Mouse (Mus musculus): ENCODE measurements around the gene Errfi1. TPM values are rescaled to one million over a fixed set of nuclear protein-coding genes. Genes with fewer than 3 reads are reported as not detected.

The Errfi1 gene
- polyA plus RNA-seq, 2 experiments = 20.2 to 27.2 TPM

DNA sequence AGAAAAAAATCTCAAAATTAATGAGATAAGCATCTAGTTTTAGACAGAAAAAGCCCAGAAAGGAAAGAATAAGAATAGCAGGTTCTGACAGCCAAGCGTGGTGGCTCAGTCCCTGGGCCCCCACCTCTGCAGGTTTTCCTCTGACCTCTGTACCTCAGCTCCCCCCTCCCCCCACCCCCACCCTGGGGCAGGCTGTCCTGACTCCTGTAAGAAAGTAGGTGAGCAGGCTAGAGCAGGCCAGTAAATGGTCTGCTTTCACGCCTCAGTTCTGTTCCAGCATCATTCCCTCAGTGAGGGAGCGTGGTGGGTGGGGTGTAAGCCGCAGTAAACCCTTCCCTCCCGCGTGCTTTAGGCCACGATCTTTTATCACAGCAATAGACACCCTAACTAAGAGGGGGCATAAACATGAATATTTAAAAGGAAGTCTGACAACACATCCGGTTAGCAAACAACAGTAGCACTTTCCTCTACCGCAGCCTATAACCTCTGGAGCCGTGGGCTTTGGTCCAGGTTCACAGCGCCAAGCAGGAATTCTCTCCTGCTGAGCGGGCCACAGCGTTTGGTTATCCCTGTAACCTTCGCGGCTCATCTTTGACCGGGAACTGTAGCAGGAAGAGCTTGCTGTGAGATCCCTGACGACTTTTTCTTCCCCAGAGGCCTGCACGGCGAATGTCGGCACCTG lies 35.7 kb downstream of the Errfi1 start:
- Histone ChIP-seq H3K27me3 (ENCODE audit: control insufficient read depth, insufficient read depth, low read length) (no peaks in the 10 kb centered on the region), H3K9ac (ENCODE audit: low read depth, low read length, severe bottlenecking) (no peak overlapping the region; the same call in 1 of the 2 replicates), H3K4me3 (replicated peaks; ENCODE audit: low read length) (peak overlapping the region; percentile 10), H3K36me3 (ENCODE audit: control insufficient read depth, insufficient read depth, low read length) (no peaks in the 10 kb centered on the region), H3K9me3 (ENCODE audit: control insufficient read depth, low read length) (no peaks in the 10 kb centered on the region), H3K4me2 (replicated peaks; ENCODE audit: low read depth, low read length, severe bottlenecking) (peak overlapping the region; percentile 31), H3K4me1 (ENCODE audit: control insufficient read depth, insufficient read depth, low read length) (peaks cover 6% of the 10 kb centered on the region), H3K27ac (replicated peaks; ENCODE audit: low read depth, low read length) (0 out of 2 replicates have a peak overlapping the region, but pooled peaks have one; percentile 58)
- no peak for TF ChIP-seq POLR2A (IDR thresholded peaks at IDR 0.05; ENCODE audit: borderline replicate concordance, extremely low read depth, insufficient read depth, insufficient read length)
- ATAC-seq (ENCODE audit: low FRiP score, low read depth) (no peak), DNase-seq (ENCODE audit: low spot score) (no peak)
- 31% methylated on average over 20 of the region's 20 CpGs for WGBS

- ATAC-seq (ENCODE audit: low FRiP score, low read depth) (no peak), DNase-seq (ENCODE audit: low spot score) (peak; percentile 55)
- no peak for TF ChIP-seq POLR2A (IDR thresholded peaks at IDR 0.05; ENCODE audit: borderline replicate concordance, extremely low read depth, insufficient read depth, insufficient read length)
- no peaks in the 10 kb centered on the region for H3K9me3 ChIP-seq (ENCODE audit: control insufficient read depth, low read length)
- H3K4me3 ChIP-seq (replicated peaks; ENCODE audit: low read length) = peak overlapping the region; percentile 10
- 0 out of 2 replicates have a peak overlapping the region, but pooled peaks have one; percentile 58 for H3K27ac ChIP-seq (replicated peaks; ENCODE audit: low read depth, low read length)
- H3K36me3 ChIP-seq (ENCODE audit: control insufficient read depth, insufficient read depth, low read length) = no peaks in the 10 kb centered on the region
- WGBS = 26% methylated on average over 13 of the region's 13 CpGs
- peaks cover 6% of the 10 kb centered on the region for H3K4me1 ChIP-seq (ENCODE audit: control insufficient read depth, insufficient read depth, low read length)
- H3K9ac ChIP-seq (ENCODE audit: low read depth, low read length, severe bottlenecking) = no peak overlapping the region; the same call in 1 of the 2 replicates
- peak overlapping the region; percentile 31 for H3K4me2 ChIP-seq (replicated peaks; ENCODE audit: low read depth, low read length, severe bottlenecking)
- H3K27me3 ChIP-seq (ENCODE audit: control insufficient read depth, insufficient read depth, low read length) = no peaks in the 10 kb centered on the region
Observed at GRCm38 (mm10) chr4:150889955-150890315, 36.2 kb downstream of the Errfi1 start.

DNA sequence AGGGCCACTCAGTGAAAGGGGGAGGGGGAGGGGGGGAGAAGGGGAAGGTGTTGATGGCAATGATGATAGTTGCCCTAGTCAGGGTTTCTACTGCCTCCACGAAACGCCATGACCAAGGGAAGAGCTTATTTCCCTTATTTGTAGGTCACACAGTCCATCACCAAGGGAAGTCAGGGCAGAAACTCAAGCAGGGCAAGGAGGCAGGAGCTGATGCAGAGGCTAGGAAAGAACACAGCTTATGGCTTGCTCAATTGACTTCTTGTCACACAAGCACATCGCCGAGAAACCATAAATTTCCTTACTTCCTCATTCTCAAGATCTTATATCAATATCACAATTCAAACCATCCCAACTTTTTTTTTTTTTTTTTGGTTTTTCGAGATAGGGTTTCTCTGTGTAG lies 37.6 kb downstream of the Errfi1 start:
- Histone ChIP-seq H3K36me3 (ENCODE audit: control insufficient read depth, insufficient read depth, low read length) (peaks cover 10% of the 10 kb centered on the region), H3K4me2 (replicated peaks; ENCODE audit: low read depth, low read length, severe bottlenecking) (no peak overlapping the region), H3K4me1 (ENCODE audit: control insufficient read depth, insufficient read depth, low read length) (peaks cover 6% of the 10 kb centered on the region), H3K4me3 (replicated peaks; ENCODE audit: low read length) (no peak overlapping the region), H3K9ac (ENCODE audit: low read depth, low read length, severe bottlenecking) (no peak overlapping the region), H3K9me3 (ENCODE audit: control insufficient read depth, low read length) (no peaks in the 10 kb centered on the region), H3K27ac (replicated peaks; ENCODE audit: low read depth, low read length) (no peak overlapping the region), H3K27me3 (ENCODE audit: control insufficient read depth, insufficient read depth, low read length) (no peaks in the 10 kb centered on the region)
- ATAC-seq (ENCODE audit: low FRiP score, low read depth) (no peak), DNase-seq (ENCODE audit: low spot score) (no peak)
- WGBS = 69% methylated on average over 5 of the region's 5 CpGs
- no peak for TF ChIP-seq POLR2A (IDR thresholded peaks at IDR 0.05; ENCODE audit: borderline replicate concordance, extremely low read depth, insufficient read depth, insufficient read length)

DNA sequence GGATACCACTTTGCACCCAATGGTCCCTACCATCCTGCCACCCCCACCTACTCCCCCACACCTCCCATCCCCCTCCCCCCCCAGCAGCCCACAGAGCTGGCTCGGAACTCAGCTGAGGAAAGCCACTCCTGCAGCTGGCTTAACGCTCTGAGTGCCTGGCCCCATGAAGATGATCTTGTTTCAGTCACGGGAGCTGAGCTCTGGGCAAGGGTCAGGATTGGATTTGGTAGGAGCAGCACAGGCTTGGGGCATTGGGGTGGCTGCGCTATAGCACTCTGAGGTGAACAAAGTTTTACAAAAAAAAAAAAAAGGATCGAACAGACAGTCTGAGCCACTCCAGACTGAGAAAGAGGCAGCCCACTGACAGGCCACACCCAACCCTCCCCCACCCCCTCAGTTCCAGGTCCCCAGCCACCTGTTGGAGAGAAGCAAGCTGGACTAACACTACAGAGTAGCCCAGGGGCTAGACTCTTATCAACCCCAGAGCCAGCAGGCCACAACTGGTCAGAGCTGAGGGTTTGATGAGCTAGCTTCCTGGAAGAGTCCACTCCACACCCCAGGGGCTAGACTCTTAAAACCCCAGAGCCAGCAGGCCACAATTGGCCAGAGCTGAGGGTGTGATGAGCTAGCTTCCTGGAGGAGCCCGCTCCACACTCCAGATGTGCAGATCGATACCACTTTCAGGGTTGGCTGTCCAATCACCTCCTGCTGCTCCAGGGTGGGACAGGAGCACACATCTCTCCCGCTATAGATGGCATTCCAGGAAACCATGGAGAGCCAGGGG lies 41.2 kb downstream of the Errfi1 start:
- Histone ChIP-seq H3K9ac (ENCODE audit: low read depth, low read length, severe bottlenecking) (no peak overlapping the region), H3K4me1 (ENCODE audit: control insufficient read depth, insufficient read depth, low read length) (peaks cover 6% of the 10 kb centered on the region), H3K4me3 (replicated peaks; ENCODE audit: low read length) (no peak overlapping the region), H3K9me3 (ENCODE audit: control insufficient read depth, low read length) (no peaks in the 10 kb centered on the region), H3K27ac (replicated peaks; ENCODE audit: low read depth, low read length) (no peak overlapping the region), H3K36me3 (ENCODE audit: control insufficient read depth, insufficient read depth, low read length) (peaks cover 44% of the 10 kb centered on the region), H3K4me2 (replicated peaks; ENCODE audit: low read depth, low read length, severe bottlenecking) (no peak overlapping the region), H3K27me3 (ENCODE audit: control insufficient read depth, insufficient read depth, low read length) (no peaks in the 10 kb centered on the region)
- TF ChIP-seq POLR2A (IDR thresholded peaks at IDR 0.05; ENCODE audit: borderline replicate concordance, extremely low read depth, insufficient read depth, insufficient read length) = no peak
- ATAC-seq (ENCODE audit: low FRiP score, low read depth) = no peak
- no peak for DNase-seq (ENCODE audit: low spot score)
- WGBS = 62% methylated on average over 8 of the region's 8 CpGs

- no peaks in the 10 kb centered on the region for H3K9me3 ChIP-seq (ENCODE audit: control insufficient read depth, low read length)
- WGBS = 93% methylated on average over 26 of the region's 26 CpGs
- ATAC-seq (ENCODE audit: low FRiP score, low read depth) (no peak), DNase-seq (ENCODE audit: low spot score) (no peak)
- no peak for TF ChIP-seq POLR2A (IDR thresholded peaks at IDR 0.05; ENCODE audit: borderline replicate concordance, extremely low read depth, insufficient read depth, insufficient read length)
- no peak overlapping the region for H3K4me3 ChIP-seq (replicated peaks; ENCODE audit: low read length)
- H3K27me3 ChIP-seq (ENCODE audit: control insufficient read depth, insufficient read depth, low read length) = no peaks in the 10 kb centered on the region
- no peak overlapping the region for H3K27ac ChIP-seq (replicated peaks; ENCODE audit: low read depth, low read length)
- no peak overlapping the region for H3K4me2 ChIP-seq (replicated peaks; ENCODE audit: low read depth, low read length, severe bottlenecking)
- H3K9ac ChIP-seq (ENCODE audit: low read depth, low read length, severe bottlenecking) = no peak overlapping the region
- no peaks in the 10 kb centered on the region for H3K4me1 ChIP-seq (ENCODE audit: control insufficient read depth, insufficient read depth, low read length)
- peaks cover 65% of the 10 kb centered on the region for H3K36me3 ChIP-seq (ENCODE audit: control insufficient read depth, insufficient read depth, low read length)
Observed at GRCm38 (mm10) chr4:150896896-150897624, 43.3 kb downstream of the Errfi1 start.

All from limb, embryonic 14.5 days (tissue).